Mouse (Mus musculus) ovary, adult 18-20 months (tissue): ENCODE results near the gene Tysnd1.
A peak's percentile ranks its signal among the peaks of the same experiment; 100 is the strongest.

Experiments
- DNase-seq: peaks from one replicate; pipeline ENCODE4 v3.0.0; 2022; ENCODE audit warnings: low spot score, mixed read lengths

The Tysnd1 gene

DNA sequence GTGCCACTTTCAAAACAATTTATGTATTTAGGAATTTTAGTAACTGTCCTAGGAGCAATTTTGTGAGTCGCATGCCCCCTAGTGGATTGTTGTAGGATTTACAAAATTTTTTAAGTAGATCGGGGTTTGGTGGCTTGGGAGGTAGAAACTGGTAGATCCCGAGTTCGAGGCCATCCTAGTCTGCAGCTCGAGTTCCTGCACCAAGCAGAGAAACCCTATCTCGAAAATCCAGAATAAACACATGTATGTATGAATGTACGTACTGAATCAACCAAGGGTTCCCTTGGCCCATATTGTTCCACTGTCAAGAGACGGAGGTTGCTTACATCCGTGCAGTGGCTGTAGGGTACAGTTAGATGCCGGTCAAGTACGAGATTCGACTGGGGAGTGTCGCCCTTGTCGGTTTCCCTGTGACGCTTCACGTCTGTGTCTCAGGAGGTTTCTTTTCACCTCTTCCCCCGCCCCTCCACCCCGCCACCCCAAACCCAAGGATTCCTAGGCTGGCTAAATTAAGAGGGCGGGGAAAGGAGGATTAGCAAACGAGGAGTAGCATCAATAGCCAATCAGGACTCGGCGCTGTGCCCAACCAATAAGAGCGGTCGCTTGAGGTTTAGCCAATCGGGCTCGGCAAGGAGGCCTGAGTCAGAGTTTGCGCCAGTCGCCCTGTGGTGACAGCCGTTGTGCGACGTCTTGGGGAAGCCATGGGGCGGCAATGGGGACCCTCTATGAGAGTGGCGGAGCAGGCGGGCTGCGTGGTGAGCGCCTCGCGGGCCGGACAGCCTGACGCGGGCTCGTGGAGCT, at the start of gene Tysnd1:
TSS of gene Tysnd1 (plus strand) at position 645 of the 801 bp plus-strand sequence.
- DNase-seq = peak; percentile 94

- no peak for DNase-seq
These were observed 48.8 kb upstream of the Tysnd1 start for GRCm38 (mm10) chr10:61646557-61646956.

GRCm38 (mm10) chr10:61647790-61648736, 47.3 kb upstream of the Tysnd1 start, which contains the start of gene Ppa1:
Ppa1 (plus strand) TSS chr10:61648552.
- peak; percentile 82 for DNase-seq

DNA sequence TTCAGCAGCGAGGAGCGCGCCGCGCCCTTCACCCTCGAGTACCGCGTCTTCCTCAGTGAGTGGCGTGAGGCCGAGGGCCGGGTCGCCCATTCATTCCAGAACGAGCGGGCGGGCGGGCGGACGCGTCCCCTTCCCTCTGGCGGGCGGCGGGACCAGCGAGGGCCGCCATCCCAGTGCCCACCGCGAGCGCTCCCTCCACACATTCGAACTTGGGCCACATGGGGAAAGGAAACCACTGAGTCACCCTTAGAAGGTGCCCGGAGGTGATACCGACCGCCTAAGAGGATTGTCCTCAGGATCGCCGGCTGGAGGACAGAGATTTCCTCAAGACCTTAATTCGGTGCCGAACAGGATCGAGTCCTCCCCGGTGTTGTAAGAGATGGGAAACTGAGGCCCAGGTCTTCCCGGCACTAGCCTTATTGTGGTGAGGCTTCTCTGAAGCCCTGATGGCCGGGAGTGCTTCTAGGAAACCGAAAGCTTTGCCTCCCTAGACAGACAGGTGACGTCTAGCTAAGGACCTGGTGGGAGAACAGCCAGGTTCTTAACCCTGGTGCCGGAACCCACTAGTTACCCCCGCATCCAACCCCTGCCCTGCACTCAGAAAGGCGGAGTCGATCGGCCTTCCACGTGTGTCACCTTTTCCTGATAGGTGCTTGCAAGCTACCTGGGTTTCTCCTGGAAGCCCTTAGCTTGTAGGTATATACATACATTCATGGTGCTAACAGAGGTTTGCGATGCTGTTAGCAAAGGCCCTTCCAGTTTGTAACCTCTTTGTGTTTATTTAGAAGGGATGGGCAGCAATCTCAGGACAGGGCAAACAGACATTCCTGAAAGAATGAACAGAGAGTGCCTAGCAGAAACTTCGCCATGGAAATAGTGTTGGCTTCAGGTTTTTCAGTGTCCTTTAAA, 46.3 kb upstream of the Tysnd1 start:
- DNase-seq = no peak

DNA sequence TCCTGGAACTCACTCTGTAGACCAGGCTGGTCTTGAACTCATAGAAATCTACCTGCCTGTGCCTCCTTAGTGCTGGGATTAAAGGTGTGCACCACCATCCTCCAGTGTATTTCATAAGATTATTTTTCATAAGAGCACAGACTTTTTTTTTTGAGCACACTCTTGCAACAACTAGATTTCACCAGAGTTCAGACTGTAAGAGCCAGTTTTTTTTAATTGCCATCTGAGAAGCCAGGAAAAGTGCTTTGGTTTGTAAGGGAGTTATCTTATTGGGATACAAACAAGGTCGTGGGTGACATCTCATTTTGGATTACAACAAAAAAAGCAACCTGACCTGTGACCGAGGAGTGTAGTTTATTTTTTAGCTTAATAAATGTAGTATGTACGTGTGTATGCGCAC, 41.2 kb upstream of the Tysnd1 start:
- no peak for DNase-seq

- no peak for DNase-seq
These were observed 40.6 kb upstream of the Tysnd1 start for GRCm38 (mm10) chr10:61654691-61655090.

- no peak for DNase-seq
These were observed 40.1 kb upstream of the Tysnd1 start for GRCm38 (mm10) chr10:61655188-61655587.

DNA sequence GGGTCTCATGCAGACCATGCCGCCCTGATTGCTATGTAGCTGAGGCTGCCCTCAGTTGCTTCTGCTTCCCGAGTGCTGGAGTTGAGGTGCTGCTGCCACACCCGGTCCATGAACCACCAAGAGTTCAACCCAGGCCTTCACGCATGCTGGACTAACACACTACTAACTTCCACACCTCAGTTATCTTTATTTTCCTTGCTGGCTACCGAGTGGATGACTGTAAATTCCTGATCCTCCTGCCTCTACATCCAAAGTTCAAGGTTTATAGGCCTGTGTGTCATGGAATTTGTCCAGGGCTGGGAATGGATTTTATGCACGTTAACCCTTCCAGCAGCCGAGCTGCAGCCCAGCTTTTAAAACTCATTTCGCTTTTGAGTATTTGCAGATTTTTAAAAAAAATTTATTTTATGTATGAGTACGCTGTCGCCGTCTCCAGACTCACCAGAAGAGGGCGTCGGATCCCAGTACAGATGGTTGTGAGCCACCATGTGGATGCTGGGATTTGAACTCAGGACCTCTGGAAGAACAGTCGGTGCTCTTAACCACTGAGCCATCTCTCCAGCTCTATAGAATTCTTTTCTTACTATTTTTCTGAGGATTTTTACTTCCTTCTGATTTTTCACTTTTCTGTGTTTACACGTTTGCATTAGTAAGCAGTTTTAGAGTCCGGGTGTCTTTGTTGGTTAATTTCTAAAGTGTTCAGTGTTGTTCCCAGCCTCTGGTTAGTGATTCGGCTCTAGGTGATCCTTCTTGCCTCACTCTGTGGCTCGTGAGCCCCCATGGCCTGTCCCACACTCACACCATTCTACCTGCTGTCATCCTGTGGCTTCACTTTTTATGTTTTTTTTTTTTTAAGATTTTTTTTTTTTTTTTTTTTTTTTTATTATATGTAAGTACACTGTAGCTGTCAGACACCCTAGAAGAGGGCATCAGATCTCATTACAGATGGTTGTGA, 38.1 kb upstream of the Tysnd1 start:
- no peak for DNase-seq

DNA sequence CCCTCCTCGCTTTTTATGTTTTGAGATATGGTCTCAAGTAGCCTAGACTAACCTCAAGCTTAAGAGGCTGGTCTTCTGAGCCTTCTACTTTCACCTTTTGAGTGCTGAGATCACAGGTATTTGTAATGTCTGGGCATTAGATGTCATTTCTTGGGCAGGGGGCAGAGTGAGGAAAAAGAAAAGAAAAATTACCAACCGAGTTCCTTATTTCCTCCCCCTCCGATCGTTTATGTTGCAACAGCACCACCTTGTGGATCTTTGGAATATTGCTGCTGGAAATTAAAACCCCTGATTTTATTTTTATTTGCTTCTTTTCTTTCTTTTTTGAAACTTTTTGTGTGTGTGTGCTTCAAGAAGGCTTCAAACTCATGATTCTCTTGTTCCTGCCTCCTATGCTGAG, 37.3 kb upstream of the Tysnd1 start:
- no peak for DNase-seq

DNA sequence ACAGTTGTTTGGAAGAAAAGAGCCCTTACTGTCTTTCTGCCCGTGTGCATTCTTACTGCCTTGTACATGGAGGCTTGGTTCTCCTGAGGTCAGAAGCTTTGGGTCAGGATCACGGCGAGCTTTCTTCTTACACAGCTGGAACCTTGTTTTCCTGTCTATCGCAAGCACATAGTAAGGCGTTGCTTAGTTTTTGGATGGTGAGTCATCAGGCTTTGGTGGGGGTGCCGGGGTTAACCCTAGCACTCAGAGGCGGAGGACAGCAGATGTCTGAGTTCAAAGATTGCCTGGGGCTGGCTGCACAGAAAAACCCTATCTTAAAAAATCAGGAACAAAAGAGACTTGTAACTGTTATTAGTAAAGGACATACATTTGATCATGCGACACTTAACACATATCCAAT, 33.4 kb upstream of the Tysnd1 start:
- DNase-seq = no peak

- DNase-seq = no peak
These were observed 32.8 kb upstream of the Tysnd1 start for GRCm38 (mm10) chr10:61662391-61662988.

DNA sequence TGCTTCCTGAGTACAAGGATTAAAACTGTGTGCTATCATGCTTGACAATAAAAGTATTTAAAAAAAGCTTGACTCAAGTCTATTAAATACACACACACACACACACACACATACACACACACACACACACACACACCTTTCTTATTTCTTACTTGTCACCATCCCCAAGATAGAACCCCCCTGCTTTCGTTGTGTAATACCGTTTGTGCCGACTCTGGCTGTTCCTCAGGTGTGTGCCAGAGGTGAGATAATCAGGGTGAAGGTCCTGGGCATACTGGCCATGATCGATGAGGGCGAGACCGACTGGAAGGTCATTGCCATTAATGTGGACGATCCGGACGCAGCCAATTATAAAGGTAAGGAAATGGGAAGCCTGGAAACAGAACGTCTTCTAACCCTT, 30.2 kb upstream of the Tysnd1 start:
- DNase-seq = no peak

DNA sequence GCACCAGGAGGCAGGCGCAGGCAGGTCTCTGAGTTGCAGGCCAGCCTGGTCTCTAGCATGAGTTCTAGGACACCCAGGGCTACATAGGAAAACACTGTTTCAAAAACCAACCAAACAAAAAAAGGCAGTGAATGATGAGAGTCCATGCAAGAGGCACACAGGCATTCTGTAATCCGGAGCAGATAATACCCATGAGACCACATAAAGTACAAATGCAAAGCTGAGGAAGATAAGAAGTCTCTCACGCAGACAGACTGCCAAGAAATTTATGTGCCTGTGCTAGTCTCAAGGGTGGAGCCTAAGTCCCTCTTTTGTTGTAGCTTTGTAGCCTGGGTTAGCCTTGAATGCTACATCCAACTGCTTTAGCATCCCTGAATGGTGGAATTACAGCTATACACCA, 29.7 kb upstream of the Tysnd1 start:
- no peak for DNase-seq

GRCm38 (mm10) chr10:61669289-61669688, 26.0 kb upstream of the Tysnd1 start:
- no peak for DNase-seq

DNA sequence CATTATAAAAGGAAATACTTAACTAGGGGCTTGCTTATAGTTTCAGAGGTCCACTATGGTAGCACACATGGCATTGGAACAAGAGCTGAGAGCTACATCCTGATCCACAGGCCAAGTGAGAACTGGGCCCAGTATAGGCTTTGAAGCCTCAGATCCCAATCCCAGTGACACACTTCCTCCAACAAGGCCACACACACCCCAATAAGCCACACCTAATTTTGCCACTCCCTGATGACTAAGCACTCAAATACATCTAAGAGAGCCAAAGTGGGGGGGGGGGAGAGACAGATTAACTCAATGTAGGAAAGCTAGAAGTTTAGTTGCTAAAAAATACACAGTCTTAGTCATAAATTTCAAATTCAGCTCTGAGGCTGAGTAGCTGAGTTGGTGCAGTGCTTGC, 25.4 kb upstream of the Tysnd1 start:
- DNase-seq = no peak

DNA sequence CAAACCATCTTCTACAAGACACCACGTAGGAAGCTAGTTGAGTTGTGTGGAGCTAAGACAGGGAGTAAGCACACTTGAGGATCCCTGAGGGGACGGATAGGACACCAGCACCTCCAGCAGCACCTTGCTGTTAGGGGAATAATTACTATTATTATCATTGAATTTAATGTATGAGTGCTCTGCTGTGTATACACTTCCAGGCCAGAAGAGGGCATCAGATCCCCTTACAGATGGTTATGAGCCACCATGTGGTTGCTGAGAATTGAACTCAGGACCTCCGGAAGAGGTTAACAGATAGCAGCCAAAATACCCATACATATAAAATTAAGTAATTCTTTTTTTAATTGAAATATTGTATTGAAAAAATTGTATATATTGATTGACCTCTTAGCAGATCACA, 24.6 kb upstream of the Tysnd1 start:
- DNase-seq = no peak

- DNase-seq = no peak
These were observed 19.4 kb upstream of the Tysnd1 start for GRCm38 (mm10) chr10:61675935-61676334.

DNA sequence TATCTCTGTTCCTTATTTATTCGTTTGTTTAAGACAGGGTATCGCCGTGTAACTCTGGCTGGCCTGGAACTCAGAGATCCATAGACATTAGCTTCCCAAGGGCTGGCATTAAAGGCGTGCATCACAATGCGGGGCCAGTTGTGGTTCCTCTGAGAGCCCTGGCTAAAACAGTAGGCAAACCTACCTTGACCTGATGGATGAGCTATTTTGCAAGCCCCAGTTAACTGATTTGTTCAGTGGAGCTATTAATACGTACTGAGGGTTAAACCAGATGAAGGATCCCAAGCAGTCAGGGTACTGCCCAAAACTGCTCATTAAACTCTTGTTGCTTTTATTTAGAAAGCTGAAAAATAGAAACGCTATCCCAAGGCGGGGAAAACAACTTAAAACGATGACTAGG, 15.8 kb upstream of the Tysnd1 start:
- DNase-seq = no peak

DNA sequence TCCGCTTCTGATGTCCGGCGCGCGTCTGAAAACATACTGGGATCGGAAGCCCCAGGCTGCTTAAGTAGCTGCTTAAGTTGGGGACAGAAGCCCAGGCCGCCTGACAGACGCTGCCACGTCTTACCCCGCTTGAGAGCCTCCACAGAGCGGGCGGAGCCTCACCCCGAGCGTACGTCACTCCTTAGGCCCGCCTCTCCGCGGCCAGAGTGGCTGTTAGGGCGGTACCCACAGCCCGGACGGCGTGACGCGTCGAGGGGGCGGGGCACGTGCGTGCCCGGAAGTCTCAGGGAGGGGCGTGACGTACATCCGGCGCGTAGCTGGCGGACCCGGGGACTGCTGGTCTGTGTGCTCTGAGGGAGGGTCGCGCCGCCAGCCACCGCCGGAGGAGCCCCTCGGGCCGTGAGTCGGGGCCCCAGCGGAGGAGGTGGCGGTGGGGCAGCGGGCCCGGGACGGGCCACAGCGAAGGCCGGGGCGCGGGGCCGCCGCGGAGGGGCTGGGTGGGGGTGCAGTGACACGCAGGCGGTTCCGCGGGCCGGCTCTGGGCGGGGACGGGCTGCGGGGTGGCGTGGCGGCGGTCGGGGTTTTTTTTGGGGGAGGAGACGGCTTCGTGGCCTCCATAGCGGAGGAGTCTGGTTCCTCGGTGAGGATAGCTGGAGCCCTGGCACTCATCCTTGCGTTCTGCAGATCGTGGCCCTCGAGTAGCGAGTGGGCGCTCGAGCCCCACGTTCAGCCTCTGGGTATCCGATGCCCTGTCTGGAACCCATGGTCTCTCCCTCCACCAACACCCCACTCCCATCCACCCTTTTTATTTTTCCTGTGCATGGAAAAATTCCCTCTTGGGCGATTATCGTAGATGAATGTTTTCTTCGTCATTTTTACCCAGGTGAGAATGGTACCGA, 15.1 kb upstream of the Tysnd1 start, which contains the start of gene Sar1a:
TSS of gene Sar1a (plus strand) at position 285 of the 899 bp plus-strand sequence.
- peak; percentile 97 for DNase-seq
